Mouse (Mus musculus): Measurements from ENCODE around the gene Keap1. TPM values are rescaled to one million over a fixed set of nuclear protein-coding genes. Genes with fewer than 3 reads are reported as not detected.

The Keap1 gene
- polyA plus RNA-seq, 1 experiment from 2014 or later: 78.5 TPM

DNA sequence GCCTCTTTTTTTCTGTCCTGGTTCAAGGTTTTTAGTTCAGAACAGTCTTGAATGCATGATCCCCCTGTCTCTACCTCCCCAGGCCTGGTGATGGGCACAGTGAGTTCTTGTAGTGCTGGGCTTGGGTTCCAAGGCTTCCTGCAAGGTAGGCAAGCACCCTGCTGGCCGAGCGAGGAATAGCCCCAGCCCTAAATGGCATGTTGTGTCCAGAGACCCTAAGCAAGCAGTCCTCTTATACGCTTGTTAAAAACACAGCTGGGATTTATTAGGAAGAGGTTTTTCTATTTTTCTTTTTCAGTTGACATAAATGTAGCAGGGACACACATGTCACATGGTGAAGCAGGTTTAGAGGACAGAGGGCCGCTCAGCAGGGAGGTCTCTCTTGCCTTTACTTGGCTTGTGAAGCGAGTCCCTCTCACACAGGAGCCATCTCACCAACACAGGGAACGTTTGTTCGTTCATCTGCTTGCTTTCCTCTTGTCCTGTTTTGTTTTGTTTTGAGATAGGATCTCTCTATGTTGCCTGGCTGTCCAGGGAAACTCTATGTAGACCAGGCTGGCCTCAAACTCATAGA lies 25.5 kb downstream of the Keap1 start:
- no peaks in the 10 kb centered on the region for H3K36me3 ChIP-seq (ENCODE audit: control insufficient read depth, insufficient read depth)
- H3K27me3 ChIP-seq (replicated peaks; ENCODE audit: control insufficient read depth, insufficient read depth, low read length): no peaks in the 10 kb centered on the region
- ATAC-seq: no peak
- peaks cover 5% of the 10 kb centered on the region for H3K4me1 ChIP-seq (replicated peaks; ENCODE audit: control insufficient read depth, insufficient read depth, low read length)
- H3K9ac ChIP-seq (replicated peaks; ENCODE audit: low read depth, low read length): no peak overlapping the region
- H3K4me3 ChIP-seq (replicated peaks; ENCODE audit: low read length): no peak overlapping the region
- WGBS: 48% methylated on average over 7 of the region's 7 CpGs
- H3K9me3 ChIP-seq (ENCODE audit: control insufficient read depth, low read length): no peaks in the 10 kb centered on the region
- H3K4me2 ChIP-seq (ENCODE audit: low read length): no peak overlapping the region
- H3K27ac ChIP-seq (ENCODE audit: low read length): no peak overlapping the region

DNA sequence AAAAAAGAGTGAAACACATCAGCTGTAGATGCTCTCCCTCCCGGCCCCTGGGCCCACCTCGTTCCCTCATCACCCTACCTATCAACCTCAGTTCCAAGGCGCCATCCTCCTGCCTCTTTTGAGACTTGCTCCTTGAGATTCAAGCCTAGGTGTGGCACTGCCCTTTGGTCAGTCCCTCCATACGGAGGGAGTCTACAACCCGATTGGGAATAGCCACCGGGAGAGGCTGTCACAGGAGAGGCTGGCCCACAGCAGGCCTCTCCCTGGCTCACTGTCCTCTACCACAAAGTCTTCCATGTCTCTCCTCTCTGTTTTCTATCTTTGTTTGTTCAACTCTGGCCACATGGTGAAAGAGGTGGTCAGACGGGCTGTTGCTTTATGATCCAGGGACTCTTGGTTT lies 27.5 kb downstream of the Keap1 start:
- Histone ChIP-seq H3K4me1 (replicated peaks; ENCODE audit: control insufficient read depth, insufficient read depth, low read length) (peaks cover 5% of the 10 kb centered on the region), H3K27me3 (replicated peaks; ENCODE audit: control insufficient read depth, insufficient read depth, low read length) (no peaks in the 10 kb centered on the region), H3K9ac (replicated peaks; ENCODE audit: low read depth, low read length) (no peak overlapping the region), H3K4me2 (ENCODE audit: low read length) (no peak overlapping the region), H3K9me3 (ENCODE audit: control insufficient read depth, low read length) (no peaks in the 10 kb centered on the region), H3K4me3 (replicated peaks; ENCODE audit: low read length) (no peak overlapping the region), H3K27ac (ENCODE audit: low read length) (no peak overlapping the region), H3K36me3 (ENCODE audit: control insufficient read depth, insufficient read depth) (no peaks in the 10 kb centered on the region)
- no peak for ATAC-seq
- 89% methylated on average over 7 of the region's 7 CpGs for WGBS

DNA sequence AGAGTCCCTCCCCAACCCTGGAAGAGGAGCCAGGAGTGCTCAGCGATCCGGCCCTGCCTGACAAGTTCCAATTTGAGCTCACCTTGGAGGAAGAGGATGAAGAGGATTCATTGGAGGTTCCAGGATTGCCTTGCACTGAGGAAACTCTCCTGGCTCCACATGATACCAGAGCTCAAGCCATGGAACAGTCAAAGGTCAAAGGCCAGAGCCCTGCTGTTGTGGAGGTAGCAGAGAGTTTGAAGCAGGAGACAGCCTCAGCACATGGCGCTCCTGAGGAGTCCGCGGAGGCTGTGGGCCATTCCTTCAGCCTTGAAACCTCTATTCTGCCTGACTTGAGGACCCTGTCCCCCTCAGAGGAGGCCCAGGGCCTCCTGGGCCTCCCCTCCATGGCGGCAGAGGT lies 28.3 kb downstream of the Keap1 start:
- Histone ChIP-seq H3K36me3 (ENCODE audit: control insufficient read depth, insufficient read depth) (no peaks in the 10 kb centered on the region), H3K27ac (ENCODE audit: low read length) (no peak overlapping the region), H3K9ac (replicated peaks; ENCODE audit: low read depth, low read length) (no peak overlapping the region), H3K9me3 (ENCODE audit: control insufficient read depth, low read length) (no peaks in the 10 kb centered on the region), H3K4me1 (replicated peaks; ENCODE audit: control insufficient read depth, insufficient read depth, low read length) (no peaks in the 10 kb centered on the region), H3K4me3 (replicated peaks; ENCODE audit: low read length) (no peak overlapping the region), H3K27me3 (replicated peaks; ENCODE audit: control insufficient read depth, insufficient read depth, low read length) (no peaks in the 10 kb centered on the region), H3K4me2 (ENCODE audit: low read length) (no peak overlapping the region)
- ATAC-seq: no peak
- 79% methylated on average over 6 of the region's 6 CpGs for WGBS

DNA sequence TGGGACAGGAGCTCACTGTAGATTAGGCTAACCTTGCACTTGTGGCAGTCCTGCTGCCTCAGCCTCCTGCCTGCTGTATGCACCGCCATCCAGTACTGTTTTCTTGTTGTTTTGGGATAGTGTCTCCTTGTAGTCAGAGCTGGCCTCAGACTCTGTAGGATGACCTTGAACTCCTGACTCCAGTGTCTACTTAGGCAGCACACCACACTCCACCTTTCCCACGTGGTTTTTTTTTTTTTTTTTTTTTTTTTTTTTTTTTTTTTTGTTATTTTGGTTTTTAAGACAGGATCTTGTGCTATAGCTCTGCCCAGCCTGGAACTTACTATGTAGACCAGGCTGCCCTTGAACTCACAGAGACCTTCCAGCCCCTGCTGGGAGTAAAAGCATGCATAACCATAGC lies 30.5 kb downstream of the Keap1 start:
- no peak for ATAC-seq
- Histone ChIP-seq H3K36me3 (ENCODE audit: control insufficient read depth, insufficient read depth) (no peaks in the 10 kb centered on the region), H3K9me3 (ENCODE audit: control insufficient read depth, low read length) (no peaks in the 10 kb centered on the region), H3K27me3 (replicated peaks; ENCODE audit: control insufficient read depth, insufficient read depth, low read length) (no peaks in the 10 kb centered on the region), H3K4me3 (replicated peaks; ENCODE audit: low read length) (no peak overlapping the region), H3K4me2 (ENCODE audit: low read length) (no peak overlapping the region), H3K4me1 (replicated peaks; ENCODE audit: control insufficient read depth, insufficient read depth, low read length) (0 out of 2 replicates have a peak, but pooled peaks cover 6% of the 10 kb centered on the region), H3K9ac (replicated peaks; ENCODE audit: low read depth, low read length) (no peak overlapping the region), H3K27ac (ENCODE audit: low read length) (no peak overlapping the region)
- 67% methylated on average over 2 of the region's 2 CpGs for WGBS

DNA sequence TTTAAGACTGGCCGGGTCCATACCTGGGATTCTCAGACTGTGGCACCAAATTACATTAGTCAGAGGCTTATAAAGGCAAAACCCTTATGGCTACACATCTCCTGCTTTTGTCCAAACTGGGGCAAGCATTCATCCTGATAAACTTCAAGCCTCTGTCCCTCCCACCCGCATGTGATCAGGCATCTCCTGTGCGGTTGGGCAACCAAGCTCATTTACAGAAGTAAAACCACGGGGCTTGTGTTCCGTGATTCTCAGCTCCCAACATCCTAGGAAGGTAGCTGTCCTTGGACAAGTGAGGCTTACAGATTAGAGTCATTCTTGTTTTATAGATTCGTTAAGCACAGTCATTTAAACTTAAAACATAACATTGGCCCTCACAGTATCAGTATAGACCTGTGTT lies 32.3 kb downstream of the Keap1 start:
- Histone ChIP-seq H3K36me3 (ENCODE audit: control insufficient read depth, insufficient read depth) (0 out of 2 replicates have a peak, but pooled peaks cover 2% of the 10 kb centered on the region), H3K9ac (replicated peaks; ENCODE audit: low read depth, low read length) (no peak overlapping the region), H3K9me3 (ENCODE audit: control insufficient read depth, low read length) (no peaks in the 10 kb centered on the region), H3K27ac (ENCODE audit: low read length) (no peak overlapping the region), H3K4me2 (ENCODE audit: low read length) (no peak overlapping the region), H3K4me1 (replicated peaks; ENCODE audit: control insufficient read depth, insufficient read depth, low read length) (0 out of 2 replicates have a peak, but pooled peaks cover 6% of the 10 kb centered on the region), H3K4me3 (replicated peaks; ENCODE audit: low read length) (no peak overlapping the region), H3K27me3 (replicated peaks; ENCODE audit: control insufficient read depth, insufficient read depth, low read length) (no peaks in the 10 kb centered on the region)
- no peak for ATAC-seq
- WGBS: 92% methylated on average over 6 of the region's 6 CpGs

DNA sequence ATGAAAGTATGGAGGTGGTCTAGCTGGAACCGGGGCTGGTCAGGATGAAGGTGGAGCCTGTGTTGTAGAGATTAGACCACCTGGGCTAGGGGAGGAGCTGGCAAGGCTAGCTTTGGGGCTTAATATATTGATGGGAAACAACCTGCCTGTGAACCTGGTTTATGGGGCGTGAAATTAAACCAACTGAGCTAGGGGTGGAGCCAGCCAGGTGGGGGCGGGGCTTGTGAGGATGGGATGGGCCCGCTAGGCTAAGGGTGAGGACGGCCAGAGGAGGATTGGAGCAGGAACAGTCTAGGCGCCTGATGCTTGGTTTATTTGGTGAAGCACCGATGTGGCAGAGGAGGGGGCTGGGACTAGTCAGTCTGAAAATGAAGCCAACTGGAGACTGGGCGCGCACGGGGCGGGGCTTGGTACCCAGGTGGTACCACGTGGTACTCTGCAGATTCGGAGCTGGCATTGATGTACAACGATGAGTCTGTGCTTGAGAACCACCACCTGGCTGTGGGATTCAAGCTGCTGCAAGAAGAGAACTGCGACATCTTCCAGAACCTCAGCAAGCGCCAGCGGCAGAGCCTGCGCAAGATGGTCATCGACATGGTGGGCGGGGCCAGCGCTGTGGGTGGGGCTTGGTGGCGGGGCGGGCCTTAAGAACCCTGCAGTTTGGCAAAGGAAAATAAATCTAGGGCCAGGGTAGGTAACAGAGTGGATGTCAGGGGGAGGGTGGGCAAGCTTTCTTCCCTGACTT lies 34.5 kb downstream of the Keap1 start:
- 4% methylated on average over 23 of the region's 23 CpGs for WGBS
- peak overlapping the region; percentile 20; the same call in 1 of the 2 replicates for H3K9ac ChIP-seq (replicated peaks; ENCODE audit: low read depth, low read length)
- no peak overlapping the region for H3K27ac ChIP-seq (ENCODE audit: low read length)

DNA sequence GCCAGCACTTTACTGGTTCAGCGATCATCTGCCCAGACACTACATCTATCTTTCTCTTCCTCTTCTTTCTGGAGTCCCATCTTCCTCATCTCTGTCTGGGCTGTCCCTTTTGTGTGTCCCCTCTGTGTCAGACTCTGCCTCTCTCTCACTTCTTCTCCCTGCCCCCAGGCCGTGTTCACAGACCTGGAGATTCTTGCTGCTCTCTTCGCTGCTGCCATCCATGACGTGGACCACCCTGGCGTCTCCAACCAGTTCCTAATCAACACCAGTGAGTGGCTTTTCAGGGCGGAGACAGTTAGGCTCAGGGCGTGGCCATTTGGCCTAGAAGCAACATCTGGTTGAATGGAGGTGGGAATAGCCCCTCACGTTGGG lies 35.0 kb downstream of the Keap1 start:
- Histone ChIP-seq H3K4me2 (ENCODE audit: low read length) (no peak overlapping the region), H3K27me3 (replicated peaks; ENCODE audit: control insufficient read depth, insufficient read depth, low read length) (no peaks in the 10 kb centered on the region), H3K36me3 (ENCODE audit: control insufficient read depth, insufficient read depth) (0 out of 2 replicates have a peak, but pooled peaks cover 2% of the 10 kb centered on the region), H3K9ac (replicated peaks; ENCODE audit: low read depth, low read length) (no peak overlapping the region), H3K27ac (ENCODE audit: low read length) (no peak overlapping the region), H3K4me1 (replicated peaks; ENCODE audit: control insufficient read depth, insufficient read depth, low read length) (0 out of 2 replicates have a peak, but pooled peaks cover 6% of the 10 kb centered on the region), H3K9me3 (ENCODE audit: control insufficient read depth, low read length) (no peaks in the 10 kb centered on the region), H3K4me3 (replicated peaks; ENCODE audit: low read length) (no peak overlapping the region)
- WGBS: 23% methylated on average over 8 of the region's 8 CpGs
- 0 out of 2 replicates have a peak, but pooled peaks have one; percentile 19 for ATAC-seq

More for the DNA sequence above, 34.5 kb downstream of the Keap1 start:
- peak overlapping the region; percentile 36 for H3K4me3 ChIP-seq (replicated peaks; ENCODE audit: low read length)
- H3K27me3 ChIP-seq (replicated peaks; ENCODE audit: control insufficient read depth, insufficient read depth, low read length): no peaks in the 10 kb centered on the region
- 0 out of 2 replicates have a peak, but pooled peaks cover 6% of the 10 kb centered on the region for H3K4me1 ChIP-seq (replicated peaks; ENCODE audit: control insufficient read depth, insufficient read depth, low read length)
- no peaks in the 10 kb centered on the region for H3K9me3 ChIP-seq (ENCODE audit: control insufficient read depth, low read length)
- peak; percentile 62 for ATAC-seq
- 0 out of 2 replicates have a peak, but pooled peaks cover 2% of the 10 kb centered on the region for H3K36me3 ChIP-seq (ENCODE audit: control insufficient read depth, insufficient read depth)
- peak overlapping the region; percentile 50 for H3K4me2 ChIP-seq (ENCODE audit: low read length)

DNA sequence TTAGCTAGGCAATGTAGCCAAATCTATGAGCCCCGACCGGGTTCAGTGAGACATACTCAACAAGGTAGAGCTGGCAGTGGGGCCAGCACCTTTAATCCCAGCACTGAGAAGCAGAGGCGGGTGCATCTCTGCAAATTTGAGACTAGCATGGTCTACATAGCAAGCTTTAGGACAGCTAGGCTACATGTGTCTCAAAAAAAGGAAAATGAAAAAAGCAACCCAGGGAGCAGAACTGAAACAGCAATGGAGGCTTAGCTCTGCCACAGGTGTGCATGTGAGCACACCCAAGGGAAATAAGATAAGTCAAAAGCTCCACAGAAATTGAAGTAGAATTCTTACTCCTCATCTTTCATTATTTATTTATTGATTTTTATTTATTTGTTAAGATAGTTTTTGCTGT lies 40.2 kb downstream of the Keap1 start:
- Histone ChIP-seq H3K27me3 (replicated peaks; ENCODE audit: control insufficient read depth, insufficient read depth, low read length) (no peaks in the 10 kb centered on the region), H3K4me1 (replicated peaks; ENCODE audit: control insufficient read depth, insufficient read depth, low read length) (peaks cover 18% of the 10 kb centered on the region), H3K9ac (replicated peaks; ENCODE audit: low read depth, low read length) (no peak overlapping the region), H3K36me3 (ENCODE audit: control insufficient read depth, insufficient read depth) (0 out of 2 replicates have a peak, but pooled peaks cover 2% of the 10 kb centered on the region), H3K4me3 (replicated peaks; ENCODE audit: low read length) (no peak overlapping the region), H3K9me3 (ENCODE audit: control insufficient read depth, low read length) (no peaks in the 10 kb centered on the region), H3K4me2 (ENCODE audit: low read length) (no peak overlapping the region), H3K27ac (ENCODE audit: low read length) (no peak overlapping the region)
- 74% methylated on average over 3 of the region's 3 CpGs for WGBS
- ATAC-seq: no peak

DNA sequence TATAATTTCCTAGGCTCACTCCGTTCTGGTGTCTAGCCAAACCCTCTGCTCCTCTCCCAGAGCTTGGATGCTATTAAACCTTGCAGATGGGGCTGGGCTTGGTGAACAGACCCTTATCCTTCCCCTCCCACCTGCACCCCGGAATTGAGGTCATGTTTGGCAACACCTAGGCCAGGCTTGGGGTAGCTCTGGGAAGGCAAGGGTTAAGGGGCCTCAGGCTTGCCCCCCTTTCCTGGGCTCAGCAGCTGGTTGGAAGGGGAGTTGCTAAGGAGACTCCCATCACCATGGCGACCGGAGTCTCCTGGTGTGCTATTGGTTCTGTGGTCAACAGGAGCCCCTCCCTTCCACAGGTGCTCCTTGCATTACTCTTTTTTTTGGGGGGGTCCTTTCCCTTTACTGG lies 41.2 kb downstream of the Keap1 start:
- ATAC-seq: peak; percentile 84

More for the DNA sequence above, 41.2 kb downstream of the Keap1 start:
- Histone ChIP-seq H3K4me1 (replicated peaks; ENCODE audit: control insufficient read depth, insufficient read depth, low read length) (peaks cover 18% of the 10 kb centered on the region), H3K9ac (replicated peaks; ENCODE audit: low read depth, low read length) (peak overlapping the region; percentile 69), H3K4me2 (ENCODE audit: low read length) (peak overlapping the region; percentile 64), H3K9me3 (ENCODE audit: control insufficient read depth, low read length) (no peaks in the 10 kb centered on the region), H3K36me3 (ENCODE audit: control insufficient read depth, insufficient read depth) (no peaks in the 10 kb centered on the region), H3K27me3 (replicated peaks; ENCODE audit: control insufficient read depth, insufficient read depth, low read length) (no peaks in the 10 kb centered on the region), H3K27ac (ENCODE audit: low read length) (0 out of 2 replicates have a peak overlapping the region, but pooled peaks have one; percentile 30), H3K4me3 (replicated peaks; ENCODE audit: low read length) (peak overlapping the region; percentile 59)
- 7% methylated on average over 4 of the region's 4 CpGs for WGBS

All from forebrain, embryonic 16.5 days (tissue).